Mouse (Mus musculus): Measurements from ENCODE around the gene Rps15. TPM values are rescaled to one million over a fixed set of nuclear protein-coding genes. Genes with fewer than 3 reads are reported as not detected.
A peak's percentile ranks its signal among the peaks of the same experiment; 100 is the strongest.

Gene Rps15
- polyA plus RNA-seq, 1 experiment from 2014 or later, result 527 TPM

- Histone ChIP-seq H3K36me3 (ENCODE audit: control insufficient read depth, insufficient read depth, low read length) (peaks cover 52% of the 10 kb centered on the region), H3K27me3 (replicated peaks; ENCODE audit: control insufficient read depth, insufficient read depth, low read length) (no peaks in the 10 kb centered on the region), H3K27ac (ENCODE audit: low read depth, low read length) (no peak overlapping the region), H3K4me2 (ENCODE audit: low read length) (no peak overlapping the region), H3K9ac (ENCODE audit: low read depth, low read length) (no peak overlapping the region), H3K9me3 (ENCODE audit: control insufficient read depth, low read length) (no peaks in the 10 kb centered on the region), H3K4me3 (ENCODE audit: low read length) (no peak overlapping the region), H3K4me1 (ENCODE audit: control insufficient read depth, insufficient read depth, low read depth, low read length) (no peaks in the 10 kb centered on the region; the same call in 1 of the 2 replicates)
- 90% methylated on average over 20 of the region's 20 CpGs for WGBS
- ATAC-seq, result no peak
Measured at GRCm38 (mm10) chr10:80282481-80283441, 9.5 kb upstream of the Rps15 start.

GRCm38 (mm10) chr10:80285222-80286070 is 6.8 kb upstream of the Rps15 start:
- 68% methylated on average over 11 of the region's 15 CpGs for WGBS
- no peaks in the 10 kb centered on the region for H3K9me3 ChIP-seq (ENCODE audit: control insufficient read depth, low read length)
- no peak overlapping the region for H3K9ac ChIP-seq (ENCODE audit: low read depth, low read length)
- no peak for ATAC-seq
- H3K4me3 ChIP-seq (ENCODE audit: low read length), result no peak overlapping the region
- H3K4me2 ChIP-seq (ENCODE audit: low read length), result no peak overlapping the region
- H3K27ac ChIP-seq (ENCODE audit: low read depth, low read length), result no peak overlapping the region
- peaks cover 36% of the 10 kb centered on the region for H3K36me3 ChIP-seq (ENCODE audit: control insufficient read depth, insufficient read depth, low read length)
- H3K4me1 ChIP-seq (ENCODE audit: control insufficient read depth, insufficient read depth, low read depth, low read length), result no peaks in the 10 kb centered on the region; the same call in 1 of the 2 replicates
- H3K27me3 ChIP-seq (replicated peaks; ENCODE audit: control insufficient read depth, insufficient read depth, low read length), result no peaks in the 10 kb centered on the region

GRCm38 (mm10) chr10:80288097-80288496 is 4.2 kb upstream of the Rps15 start:
- peaks cover 34% of the 10 kb centered on the region for H3K36me3 ChIP-seq (ENCODE audit: control insufficient read depth, insufficient read depth, low read length)
- H3K4me1 ChIP-seq (ENCODE audit: control insufficient read depth, insufficient read depth, low read depth, low read length), result peaks cover 6% of the 10 kb centered on the region
- WGBS, result 93% methylated on average over 12 of the region's 12 CpGs

GRCm38 (mm10) chr10:80288657-80289056 is 3.6 kb upstream of the Rps15 start:
- Histone ChIP-seq H3K9ac (ENCODE audit: low read depth, low read length) (no peak overlapping the region), H3K27me3 (replicated peaks; ENCODE audit: control insufficient read depth, insufficient read depth, low read length) (no peaks in the 10 kb centered on the region), H3K4me3 (ENCODE audit: low read length) (no peak overlapping the region), H3K27ac (ENCODE audit: low read depth, low read length) (no peak overlapping the region), H3K4me1 (ENCODE audit: control insufficient read depth, insufficient read depth, low read depth, low read length) (peaks cover 12% of the 10 kb centered on the region), H3K9me3 (ENCODE audit: control insufficient read depth, low read length) (no peaks in the 10 kb centered on the region), H3K4me2 (ENCODE audit: low read length) (no peak overlapping the region), H3K36me3 (ENCODE audit: control insufficient read depth, insufficient read depth, low read length) (peaks cover 30% of the 10 kb centered on the region)
- 70% methylated on average over 8 of the region's 8 CpGs for WGBS
- no peak for ATAC-seq

More at GRCm38 (mm10) chr10:80288097-80288496, 4.2 kb upstream of the Rps15 start:
- Histone ChIP-seq H3K9ac (ENCODE audit: low read depth, low read length) (no peak overlapping the region), H3K27me3 (replicated peaks; ENCODE audit: control insufficient read depth, insufficient read depth, low read length) (no peaks in the 10 kb centered on the region), H3K9me3 (ENCODE audit: control insufficient read depth, low read length) (no peaks in the 10 kb centered on the region), H3K27ac (ENCODE audit: low read depth, low read length) (no peak overlapping the region), H3K4me2 (ENCODE audit: low read length) (no peak overlapping the region), H3K4me3 (ENCODE audit: low read length) (no peak overlapping the region)
- no peak for ATAC-seq

- peak overlapping the region; percentile 92 for H3K9ac ChIP-seq (ENCODE audit: low read depth, low read length)
- peaks cover 44% of the 10 kb centered on the region for H3K4me1 ChIP-seq (ENCODE audit: control insufficient read depth, insufficient read depth, low read depth, low read length)
- 22% methylated on average over 14 of the region's 14 CpGs for WGBS
- no peak for ATAC-seq
- no peaks in the 10 kb centered on the region for H3K9me3 ChIP-seq (ENCODE audit: control insufficient read depth, low read length)
- peaks cover 10% of the 10 kb centered on the region for H3K36me3 ChIP-seq (ENCODE audit: control insufficient read depth, insufficient read depth, low read length)
- no peak overlapping the region for H3K27ac ChIP-seq (ENCODE audit: low read depth, low read length)
- no peaks in the 10 kb centered on the region for H3K27me3 ChIP-seq (replicated peaks; ENCODE audit: control insufficient read depth, insufficient read depth, low read length)
- H3K4me2 ChIP-seq (ENCODE audit: low read length), result peak overlapping the region; percentile 99
- H3K4me3 ChIP-seq (ENCODE audit: low read length), result peak overlapping the region; percentile 82
Measured at GRCm38 (mm10) chr10:80293325-80293724, 1.1 kb downstream of the Rps15 start.

GRCm38 (mm10) chr10:80294311-80294710 is 2.1 kb downstream of the Rps15 start:
- Histone ChIP-seq H3K4me3 (ENCODE audit: low read length) (no peak overlapping the region), H3K9ac (ENCODE audit: low read depth, low read length) (no peak overlapping the region), H3K27ac (ENCODE audit: low read depth, low read length) (no peak overlapping the region; the same call in 1 of the 2 replicates), H3K9me3 (ENCODE audit: control insufficient read depth, low read length) (no peaks in the 10 kb centered on the region), H3K4me1 (ENCODE audit: control insufficient read depth, insufficient read depth, low read depth, low read length) (peaks cover 48% of the 10 kb centered on the region), H3K36me3 (ENCODE audit: control insufficient read depth, insufficient read depth, low read length) (peaks cover 9% of the 10 kb centered on the region), H3K4me2 (ENCODE audit: low read length) (no peak overlapping the region), H3K27me3 (replicated peaks; ENCODE audit: control insufficient read depth, insufficient read depth, low read length) (no peaks in the 10 kb centered on the region)
- WGBS, result 76% methylated on average over 4 of the region's 4 CpGs
- ATAC-seq, result no peak

GRCm38 (mm10) chr10:80294788-80295303 is 2.6 kb downstream of the Rps15 start:
- ATAC-seq, result no peak
- 46% methylated on average over 7 of the region's 7 CpGs for WGBS
- Histone ChIP-seq H3K4me1 (ENCODE audit: control insufficient read depth, insufficient read depth, low read depth, low read length) (peaks cover 48% of the 10 kb centered on the region), H3K36me3 (ENCODE audit: control insufficient read depth, insufficient read depth, low read length) (peaks cover 9% of the 10 kb centered on the region), H3K9me3 (ENCODE audit: control insufficient read depth, low read length) (no peaks in the 10 kb centered on the region), H3K9ac (ENCODE audit: low read depth, low read length) (peak overlapping the region; percentile 84), H3K27ac (ENCODE audit: low read depth, low read length) (peak overlapping the region; percentile 98), H3K4me3 (ENCODE audit: low read length) (no peak overlapping the region), H3K27me3 (replicated peaks; ENCODE audit: control insufficient read depth, insufficient read depth, low read length) (no peaks in the 10 kb centered on the region), H3K4me2 (ENCODE audit: low read length) (no peak overlapping the region; the same call in 1 of the 2 replicates)

- Histone ChIP-seq H3K4me1 (ENCODE audit: control insufficient read depth, insufficient read depth, low read depth, low read length) (peaks cover 48% of the 10 kb centered on the region), H3K4me3 (ENCODE audit: low read length) (peak within 1 kb of the TSS; percentile 57), H3K27me3 (replicated peaks; ENCODE audit: control insufficient read depth, insufficient read depth, low read length) (no peaks in the 10 kb centered on the region), H3K9ac (ENCODE audit: low read depth, low read length) (peak within 1 kb of the TSS; percentile 84), H3K27ac (ENCODE audit: low read depth, low read length) (peak within 1 kb of the TSS; percentile 98), H3K36me3 (ENCODE audit: control insufficient read depth, insufficient read depth, low read length) (peaks cover 9% of the 10 kb centered on the region), H3K4me2 (ENCODE audit: low read length) (peak within 1 kb of the TSS; percentile 83), H3K9me3 (ENCODE audit: control insufficient read depth, low read length) (no peaks in the 10 kb centered on the region)
- ATAC-seq, result peak; percentile 66
- WGBS, result 0% methylated on average over 25 of the region's 26 CpGs
Measured at GRCm38 (mm10) chr10:80295618-80296425, 3.6 kb downstream of the Rps15 start, which contains the start of gene Apc2. Apc2 (plus strand) TSS chr10:80295977.

All from hindbrain, embryonic 16.5 days (tissue).